Mouse (Mus musculus): ENCODE results near the gene Pawr. TPM values are rescaled to one million over a fixed set of nuclear protein-coding genes. Genes with fewer than 3 reads are reported as not detected.

Gene Pawr
- total and polyA plus RNA-seq, 2 experiments from 2014 or later, result 2.7 to 3.5 TPM

DNA sequence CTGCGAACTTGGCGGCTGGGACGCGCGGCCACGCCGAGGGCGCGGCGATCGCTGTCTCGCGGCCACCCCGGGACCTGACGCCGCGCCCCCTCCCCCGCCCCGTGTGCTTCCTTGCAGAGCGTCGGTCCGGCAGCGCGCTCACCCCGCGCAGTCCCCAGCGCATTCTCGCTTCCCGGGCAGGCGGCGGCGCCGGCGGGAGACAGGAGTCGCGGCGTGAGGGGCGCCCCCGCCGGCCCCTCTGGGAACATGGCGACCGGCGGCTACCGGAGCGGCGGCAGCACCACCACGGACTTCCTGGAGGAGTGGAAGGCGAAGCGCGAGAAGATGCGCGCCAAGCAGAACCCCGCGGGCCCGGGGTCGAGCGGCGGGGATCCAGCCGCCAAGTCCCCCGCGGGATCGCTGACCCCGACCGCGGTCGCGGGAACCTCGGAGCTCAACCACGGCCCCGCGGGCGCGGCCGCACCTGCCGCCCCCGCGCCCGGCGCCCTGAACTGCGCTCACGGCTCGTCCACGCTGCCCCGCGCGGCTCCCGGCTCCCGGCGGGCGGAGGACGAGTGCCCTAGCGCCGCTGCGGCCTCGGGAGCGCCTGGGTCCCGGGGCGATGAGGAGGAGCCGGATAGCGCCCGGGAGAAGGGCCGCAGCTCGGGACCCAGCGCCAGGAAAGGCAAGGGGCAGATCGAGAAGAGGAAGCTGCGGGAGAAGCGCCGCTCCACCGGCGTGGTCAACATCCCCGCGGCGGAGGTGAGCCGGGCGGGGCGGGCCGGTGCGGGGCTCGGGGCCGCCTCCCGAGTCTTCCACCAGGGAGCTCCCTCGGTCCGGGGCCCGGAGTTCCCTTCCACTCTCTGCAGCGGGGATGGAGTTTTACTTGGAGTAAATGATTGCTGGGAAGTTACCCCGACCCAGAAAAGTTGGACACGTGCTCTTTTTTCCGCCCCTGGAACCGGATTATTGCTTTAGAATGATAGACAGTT, 935 bp downstream of the Pawr start:
- Histone ChIP-seq H3K4me2 (ENCODE audit: low read depth, low read length) (peak overlapping the region; percentile 85), H3K36me3 (replicated peaks; ENCODE audit: control insufficient read depth, insufficient read depth, low read length) (no peaks in the 10 kb centered on the region), H3K27me3 (ENCODE audit: control insufficient read depth, insufficient read depth, low read length) (peaks cover 19% of the 10 kb centered on the region), H3K9ac (replicated peaks; ENCODE audit: low read depth, low read length) (peak overlapping the region; percentile 67), H3K4me1 (ENCODE audit: control insufficient read depth, insufficient read depth) (peaks cover 11% of the 10 kb centered on the region; the same call in 1 of the 2 replicates), H3K27ac (ENCODE audit: low read depth) (peak overlapping the region; percentile 65), H3K9me3 (replicated peaks; ENCODE audit: control insufficient read depth, low read length) (no peaks in the 10 kb centered on the region), H3K4me3 (ENCODE audit: low read depth, low read length) (peak overlapping the region; percentile 63)
- ATAC-seq (ENCODE audit: insufficient read depth, low read depth) (peak; percentile 74), DNase-seq (ENCODE audit: low spot score) (peak; percentile 56)
- under 1% methylated on average over 107 of the region's 129 CpGs for WGBS
- peak; percentile 35 for TF ChIP-seq CTCF (IDR thresholded peaks at IDR 0.05; ENCODE audit: low read depth)
- no peak for TF ChIP-seq EP300 (IDR thresholded peaks at IDR 0.05; ENCODE audit: low read depth)

DNA sequence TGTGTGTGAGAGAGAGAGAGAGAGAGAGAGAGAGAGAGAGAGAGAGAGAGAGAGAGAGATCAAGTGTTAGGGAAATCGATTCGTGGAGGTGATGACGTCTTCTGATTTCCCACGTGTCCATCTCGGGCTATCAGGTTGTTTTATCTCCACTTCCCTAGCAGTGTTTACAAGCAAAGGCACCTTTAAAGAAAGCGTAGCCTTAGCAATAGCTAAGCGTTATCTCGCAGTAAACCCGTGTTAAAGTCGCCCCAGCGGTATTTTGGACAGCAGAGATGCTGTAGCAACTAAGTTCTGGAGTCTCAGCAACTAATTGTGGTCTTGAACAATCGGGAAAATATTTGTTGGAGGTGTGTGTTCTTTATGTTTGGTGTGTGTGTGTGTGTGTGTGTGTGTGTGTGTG, 1.7 kb downstream of the Pawr start:
- H3K27me3 ChIP-seq (ENCODE audit: control insufficient read depth, insufficient read depth, low read length), result peaks cover 19% of the 10 kb centered on the region
- H3K4me1 ChIP-seq (ENCODE audit: control insufficient read depth, insufficient read depth), result peaks cover 11% of the 10 kb centered on the region; the same call in 1 of the 2 replicates
- H3K27ac ChIP-seq (ENCODE audit: low read depth), result no peak overlapping the region
- no peak for ATAC-seq (ENCODE audit: insufficient read depth, low read depth)
- no peaks in the 10 kb centered on the region for H3K9me3 ChIP-seq (replicated peaks; ENCODE audit: control insufficient read depth, low read length)
- peak overlapping the region; percentile 63 for H3K4me3 ChIP-seq (ENCODE audit: low read depth, low read length)
- WGBS, result 5% methylated on average over 12 of the region's 12 CpGs
- no peak for DNase-seq (ENCODE audit: low spot score)
- peak overlapping the region; percentile 67 for H3K9ac ChIP-seq (replicated peaks; ENCODE audit: low read depth, low read length)
- H3K36me3 ChIP-seq (replicated peaks; ENCODE audit: control insufficient read depth, insufficient read depth, low read length), result no peaks in the 10 kb centered on the region
- TF ChIP-seq CTCF (IDR thresholded peaks at IDR 0.05; ENCODE audit: low read depth) (no peak), EP300 (IDR thresholded peaks at IDR 0.05; ENCODE audit: low read depth) (no peak)
- peak overlapping the region; percentile 85 for H3K4me2 ChIP-seq (ENCODE audit: low read depth, low read length)

DNA sequence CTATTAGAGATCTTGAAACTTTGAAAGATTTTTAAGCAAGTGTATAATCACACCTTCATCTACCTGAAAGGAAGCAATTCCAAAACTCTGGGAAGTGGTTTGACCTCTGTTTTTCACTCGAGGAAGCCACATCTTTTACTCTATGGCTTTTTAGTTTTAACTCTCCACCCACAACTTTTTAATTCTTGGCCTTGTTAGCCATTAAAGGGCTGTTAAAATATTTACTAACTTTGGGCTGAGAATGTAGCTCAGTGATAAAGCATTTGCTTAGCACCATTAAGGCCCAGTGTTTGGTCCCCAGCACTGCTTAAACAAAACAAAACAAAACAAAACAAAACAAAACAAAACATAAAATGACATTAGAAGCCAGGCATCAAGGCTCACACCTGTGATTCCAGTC, 2.2 kb downstream of the Pawr start:
- H3K27ac ChIP-seq (ENCODE audit: low read depth), result no peak overlapping the region
- H3K9ac ChIP-seq (replicated peaks; ENCODE audit: low read depth, low read length), result no peak overlapping the region
- TF ChIP-seq EP300 (IDR thresholded peaks at IDR 0.05; ENCODE audit: low read depth) (no peak), CTCF (IDR thresholded peaks at IDR 0.05; ENCODE audit: low read depth) (no peak)
- H3K36me3 ChIP-seq (replicated peaks; ENCODE audit: control insufficient read depth, insufficient read depth, low read length), result no peaks in the 10 kb centered on the region
- H3K4me1 ChIP-seq (ENCODE audit: control insufficient read depth, insufficient read depth), result peaks cover 11% of the 10 kb centered on the region; the same call in 1 of the 2 replicates
- no peak for DNase-seq (ENCODE audit: low spot score)
- no peak overlapping the region for H3K4me3 ChIP-seq (ENCODE audit: low read depth, low read length)
- no peaks in the 10 kb centered on the region for H3K9me3 ChIP-seq (replicated peaks; ENCODE audit: control insufficient read depth, low read length)
- H3K4me2 ChIP-seq (ENCODE audit: low read depth, low read length), result peak overlapping the region; percentile 85; the same call in 1 of the 2 replicates
- WGBS, result 53% methylated on average over 1 of the region's 1 CpGs
- ATAC-seq (ENCODE audit: insufficient read depth, low read depth), result no peak
- peaks cover 19% of the 10 kb centered on the region for H3K27me3 ChIP-seq (ENCODE audit: control insufficient read depth, insufficient read depth, low read length)

DNA sequence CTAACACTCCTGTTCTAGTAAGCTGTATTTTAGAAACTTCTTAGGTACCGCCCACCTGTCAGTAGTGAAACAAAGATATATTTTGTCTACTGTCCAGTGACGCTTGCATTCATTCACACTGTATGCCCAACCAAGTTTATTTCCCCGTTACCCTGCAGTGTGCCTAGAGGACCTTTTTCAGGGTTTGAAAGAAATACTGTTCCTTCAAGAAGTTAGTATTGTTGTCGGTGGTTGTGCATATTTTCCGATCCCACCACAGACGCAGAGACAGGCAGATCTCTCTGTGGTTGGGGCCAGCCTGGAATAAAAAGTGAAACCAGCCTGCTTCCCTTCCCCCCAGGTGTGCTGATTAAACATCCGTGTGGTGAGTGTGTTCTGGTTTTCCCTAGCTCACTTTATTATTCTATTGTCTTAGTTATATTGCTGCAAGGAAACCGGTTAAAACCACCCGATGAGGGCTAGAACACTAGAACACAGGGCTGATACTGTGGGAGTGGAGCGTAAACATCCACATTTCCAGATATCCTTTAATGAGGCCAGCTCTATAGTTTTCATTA, 3.9 kb downstream of the Pawr start:
- H3K36me3 ChIP-seq (replicated peaks; ENCODE audit: control insufficient read depth, insufficient read depth, low read length), result no peaks in the 10 kb centered on the region
- H3K4me3 ChIP-seq (ENCODE audit: low read depth, low read length), result no peak overlapping the region
- H3K9ac ChIP-seq (replicated peaks; ENCODE audit: low read depth, low read length), result no peak overlapping the region
- H3K9me3 ChIP-seq (replicated peaks; ENCODE audit: control insufficient read depth, low read length), result no peaks in the 10 kb centered on the region
- H3K4me1 ChIP-seq (ENCODE audit: control insufficient read depth, insufficient read depth), result peaks cover 11% of the 10 kb centered on the region; the same call in 1 of the 2 replicates
- WGBS, result 91% methylated on average over 10 of the region's 10 CpGs
- ATAC-seq (ENCODE audit: insufficient read depth, low read depth) (no peak), DNase-seq (ENCODE audit: low spot score) (no peak)
- H3K27me3 ChIP-seq (ENCODE audit: control insufficient read depth, insufficient read depth, low read length), result peaks cover 13% of the 10 kb centered on the region
- no peak overlapping the region for H3K4me2 ChIP-seq (ENCODE audit: low read depth, low read length)
- no peak overlapping the region for H3K27ac ChIP-seq (ENCODE audit: low read depth)
- TF ChIP-seq CTCF (IDR thresholded peaks at IDR 0.05; ENCODE audit: low read depth) (no peak), EP300 (IDR thresholded peaks at IDR 0.05; ENCODE audit: low read depth) (no peak)

DNA sequence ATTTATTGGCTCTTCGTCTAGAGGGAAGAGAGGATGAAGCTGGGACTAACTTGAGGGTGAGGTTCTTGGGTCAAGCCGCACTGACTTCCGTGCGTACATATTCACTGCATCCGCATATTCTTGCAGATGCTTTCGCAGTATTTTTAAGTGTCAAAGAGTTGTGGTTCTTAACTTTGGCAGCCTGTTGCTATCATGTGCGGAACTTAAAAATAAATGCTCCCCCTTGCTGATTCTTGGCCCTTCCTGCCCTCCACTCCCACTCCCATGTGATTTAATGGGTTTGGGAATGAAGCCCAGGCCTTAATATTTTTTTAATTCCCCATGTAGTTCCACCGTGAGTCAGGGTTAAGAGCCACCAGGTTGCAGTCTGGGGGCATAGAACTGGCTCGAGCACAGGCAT, 4.7 kb downstream of the Pawr start:
- H3K27ac ChIP-seq (ENCODE audit: low read depth), result no peak overlapping the region
- no peaks in the 10 kb centered on the region for H3K9me3 ChIP-seq (replicated peaks; ENCODE audit: control insufficient read depth, low read length)
- peaks cover 6% of the 10 kb centered on the region; the same call in 1 of the 2 replicates for H3K27me3 ChIP-seq (ENCODE audit: control insufficient read depth, insufficient read depth, low read length)
- 76% methylated on average over 9 of the region's 9 CpGs for WGBS
- no peak for TF ChIP-seq EP300 (IDR thresholded peaks at IDR 0.05; ENCODE audit: low read depth)
- no peak for TF ChIP-seq CTCF (IDR thresholded peaks at IDR 0.05; ENCODE audit: low read depth)
- H3K4me3 ChIP-seq (ENCODE audit: low read depth, low read length), result no peak overlapping the region
- ATAC-seq (ENCODE audit: insufficient read depth, low read depth) (no peak), DNase-seq (ENCODE audit: low spot score) (no peak)
- H3K9ac ChIP-seq (replicated peaks; ENCODE audit: low read depth, low read length), result no peak overlapping the region
- no peaks in the 10 kb centered on the region for H3K36me3 ChIP-seq (replicated peaks; ENCODE audit: control insufficient read depth, insufficient read depth, low read length)
- H3K4me1 ChIP-seq (ENCODE audit: control insufficient read depth, insufficient read depth), result peaks cover 10% of the 10 kb centered on the region; the same call in 1 of the 2 replicates
- no peak overlapping the region for H3K4me2 ChIP-seq (ENCODE audit: low read depth, low read length)

Data from heart, postnatal 0 days (tissue).